Mouse (Mus musculus): Measurements from ENCODE around the gene Dlx3.

DNA sequence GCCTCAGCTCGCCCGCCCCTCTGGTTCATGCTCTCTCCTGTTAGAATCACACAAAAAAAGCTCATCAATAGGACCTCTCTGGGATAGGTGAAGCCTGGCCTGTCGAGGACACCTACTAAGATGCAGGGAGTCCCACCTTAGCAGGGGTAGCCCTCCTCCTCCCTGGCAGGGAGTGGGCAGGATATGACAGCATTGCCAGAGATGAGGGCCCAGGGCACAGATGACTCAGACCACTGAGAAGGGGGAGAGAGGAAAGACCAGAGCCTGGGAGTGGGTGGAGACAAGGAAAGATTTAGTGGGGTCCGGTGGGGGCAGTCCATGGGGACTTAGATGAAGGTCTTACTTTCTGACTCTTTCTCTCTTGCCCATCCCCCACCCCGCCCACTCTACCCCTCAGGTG is 33.7 kb upstream of the Dlx3 start:
- TF ChIP-seq CTCF (IDR thresholded peaks at IDR 0.05; ENCODE audit: extremely low read depth, insufficient read length, insufficient replicate concordance, low read depth, low read length) (no peak), POLR2A (IDR thresholded peaks at IDR 0.05; ENCODE audit: low read depth, low read length) (no peak)
